Mouse (Mus musculus) forebrain, embryonic 14.5 days (tissue): ENCODE data around the gene Ugdh. TPM values are rescaled to one million over a fixed set of nuclear protein-coding genes. Genes with fewer than 3 reads are reported as not detected.

Experiments
- ATAC-seq: fragments of 200-750 bp; cut with Nextera tagmentation; 2 replicates; pipeline ENCODE4 v1.8.0; 2017; ENCODE audit warnings: mild to moderate bottlenecking, moderate library complexity
- DNase-seq: peaks from one replicate; pipeline ENCODE4 v3.0.0-alpha.2; 2015; ENCODE audit warnings: low spot score
- H3K27ac ChIP-seq: fragments of 300-500 bp; sonication (generic); 2 replicates; pipeline ENCODE4 v1.5.1; 2014; ENCODE audit warnings: low read depth, mild to moderate bottlenecking, control low read depth, low read length, moderate library complexity
- H3K27me3 ChIP-seq: fragments of 300-500 bp; sonication (generic); replicated peaks from 2 replicates; pipeline ENCODE4 v1.6.1; 2014; ENCODE audit warnings: low read length, control low read depth, mixed read lengths; ENCODE audit not compliant: control insufficient read depth, insufficient read depth
- H3K36me3 ChIP-seq: fragments of 300-500 bp; sonication (generic); 2 replicates; pipeline ENCODE4 v1.6.1; 2014; ENCODE audit warnings: low read length, control low read depth; ENCODE audit not compliant: control insufficient read depth, insufficient read depth
- H3K4me1 ChIP-seq: fragments of 300-500 bp; sonication (generic); 2 replicates; pipeline ENCODE4 v1.6.1; 2014; ENCODE audit warnings: antibody characterized with exemption, low read length, control low read depth; ENCODE audit not compliant: control insufficient read depth, insufficient read depth
- H3K4me2 ChIP-seq: fragments of 300-500 bp; sonication (generic); 2 replicates; pipeline ENCODE4 v1.6.1; 2014; ENCODE audit warnings: mild to moderate bottlenecking, control low read depth, low read length
- H3K4me3 ChIP-seq: fragments of 300-500 bp; sonication (generic); 2 replicates; pipeline ENCODE4 v1.5.1; 2014; ENCODE audit warnings: low read depth, low read length, control low read depth
- H3K9ac ChIP-seq: fragments of 300-500 bp; sonication (generic); 2 replicates; pipeline ENCODE4 v1.6.1; 2014; ENCODE audit warnings: mild to moderate bottlenecking, low read length, control low read depth, moderate library complexity
- H3K9me3 ChIP-seq: fragments of 300-500 bp; sonication (generic); replicated peaks from 2 replicates; pipeline ENCODE4 v1.6.1; 2016; ENCODE audit warnings: low read length, control low read depth, mixed read lengths; ENCODE audit not compliant: control insufficient read depth
- WGBS: fragments of 180-500 bp; shearing (Covaris S2); extraction: QIAGEN DNeasy Blood & Tissue Kit; methylation state at CpG from one replicate; pipeline ENCODE4 v1.1.7; 2014; 5-methylcytosine and 5-hydroxymethylcytosine counted together
- polyA plus RNA-seq: library from polyadenylated mRNA; unstranded; fragments of >200 nt; fragmentation: Nextera tagmentation; extraction: Ambion mirVana; gene quantifications from 2 replicates; pipeline ENCODE4 v1.2.1, GENCODE M21; 2014

Gene Ugdh
- polyA plus RNA-seq, 1 experiment from 2014 or later, result 51.1 TPM

- H3K4me1 ChIP-seq, result no peaks in the 10 kb centered on the region
- H3K9ac ChIP-seq, result no peak overlapping the region
- H3K27ac ChIP-seq, result no peak overlapping the region
- no peak overlapping the region for H3K4me3 ChIP-seq
- H3K9me3 ChIP-seq, result no peaks in the 10 kb centered on the region
- peaks cover 9% of the 10 kb centered on the region for H3K36me3 ChIP-seq
- DNase-seq (no peak), ATAC-seq (no peak)
- H3K4me2 ChIP-seq, result no peak overlapping the region
- 90% methylated on average over 14 of the region's 14 CpGs for WGBS
- H3K27me3 ChIP-seq, result no peaks in the 10 kb centered on the region
Measured at GRCm38 (mm10) chr5:65460361-65460760, 24.6 kb upstream of the Ugdh start.

GRCm38 (mm10) chr5:65459454-65459853 is 23.7 kb upstream of the Ugdh start:
- ATAC-seq, result no peak
- no peak overlapping the region for H3K27ac ChIP-seq
- no peak overlapping the region for H3K4me3 ChIP-seq
- no peaks in the 10 kb centered on the region for H3K9me3 ChIP-seq
- H3K4me1 ChIP-seq, result no peaks in the 10 kb centered on the region
- no peak overlapping the region for H3K9ac ChIP-seq
- H3K27me3 ChIP-seq, result no peaks in the 10 kb centered on the region
- WGBS, result 91% methylated on average over 3 of the region's 3 CpGs
- no peak for DNase-seq
- H3K4me2 ChIP-seq, result no peak overlapping the region
- H3K36me3 ChIP-seq, result peaks cover 9% of the 10 kb centered on the region; the same call in 1 of the 2 replicates

- Histone ChIP-seq H3K27ac (no peak overlapping the region), H3K36me3 (peaks cover 9% of the 10 kb centered on the region; the same call in 1 of the 2 replicates), H3K9ac (no peak overlapping the region), H3K4me1 (no peaks in the 10 kb centered on the region), H3K9me3 (no peaks in the 10 kb centered on the region), H3K4me3 (no peak overlapping the region), H3K4me2 (no peak overlapping the region), H3K27me3 (no peaks in the 10 kb centered on the region)
- ATAC-seq (no peak), DNase-seq (no peak)
- 81% methylated on average over 5 of the region's 5 CpGs for WGBS
Measured at GRCm38 (mm10) chr5:65457846-65458245, 22.1 kb upstream of the Ugdh start.

GRCm38 (mm10) chr5:65457086-65457827 is 21.5 kb upstream of the Ugdh start:
- H3K9ac ChIP-seq, result no peak overlapping the region
- DNase-seq, result no peak
- no peaks in the 10 kb centered on the region for H3K9me3 ChIP-seq
- ATAC-seq, result no peak
- H3K36me3 ChIP-seq, result peaks cover 9% of the 10 kb centered on the region; the same call in 1 of the 2 replicates
- no peak overlapping the region for H3K4me3 ChIP-seq
- 73% methylated on average over 7 of the region's 7 CpGs for WGBS
- H3K27ac ChIP-seq, result no peak overlapping the region
- H3K4me2 ChIP-seq, result no peak overlapping the region
- no peaks in the 10 kb centered on the region for H3K4me1 ChIP-seq
- no peaks in the 10 kb centered on the region for H3K27me3 ChIP-seq

- Histone ChIP-seq H3K9me3 (no peaks in the 10 kb centered on the region), H3K9ac (no peak overlapping the region), H3K27me3 (no peaks in the 10 kb centered on the region), H3K4me3 (no peak overlapping the region), H3K4me2 (no peak overlapping the region), H3K36me3 (peaks cover 5% of the 10 kb centered on the region; the same call in 1 of the 2 replicates), H3K27ac (no peak overlapping the region), H3K4me1 (no peaks in the 10 kb centered on the region)
- 88% methylated on average over 5 of the region's 5 CpGs for WGBS
- no peak for DNase-seq
- no peak for ATAC-seq
Measured at GRCm38 (mm10) chr5:65454771-65455170, 19.0 kb upstream of the Ugdh start.

- Histone ChIP-seq H3K27ac (no peak overlapping the region), H3K36me3 (peaks cover 16% of the 10 kb centered on the region; the same call in 1 of the 2 replicates), H3K9me3 (no peaks in the 10 kb centered on the region), H3K9ac (no peak overlapping the region), H3K27me3 (no peaks in the 10 kb centered on the region), H3K4me2 (no peak overlapping the region), H3K4me3 (no peak overlapping the region), H3K4me1 (no peaks in the 10 kb centered on the region)
- whole genome bisulfite sequencing, result 84% methylated on average over 4 of the region's 4 CpGs
- ATAC-seq, result no peak
- no peak for DNase-seq
Measured at GRCm38 (mm10) chr5:65448941-65449340, 13.2 kb upstream of the Ugdh start.

- no peak overlapping the region for H3K4me2 ChIP-seq
- H3K27me3 ChIP-seq, result no peaks in the 10 kb centered on the region
- DNase-seq, result no peak
- H3K36me3 ChIP-seq, result peaks cover 16% of the 10 kb centered on the region; the same call in 1 of the 2 replicates
- H3K9ac ChIP-seq, result no peak overlapping the region
- H3K27ac ChIP-seq, result no peak overlapping the region
- WGBS, result 81% methylated on average over 2 of the region's 2 CpGs
- no peak for ATAC-seq
- H3K4me1 ChIP-seq, result no peaks in the 10 kb centered on the region
- H3K9me3 ChIP-seq, result no peaks in the 10 kb centered on the region
- H3K4me3 ChIP-seq, result no peak overlapping the region
Measured at GRCm38 (mm10) chr5:65447826-65448225, 12.1 kb upstream of the Ugdh start.

- Histone ChIP-seq H3K4me1 (no peaks in the 10 kb centered on the region), H3K4me3 (no peak overlapping the region), H3K4me2 (no peak overlapping the region), H3K27ac (no peak overlapping the region), H3K36me3 (peaks cover 16% of the 10 kb centered on the region; the same call in 1 of the 2 replicates), H3K9ac (no peak overlapping the region), H3K27me3 (no peaks in the 10 kb centered on the region), H3K9me3 (no peaks in the 10 kb centered on the region)
- 79% methylated on average over 2 of the region's 2 CpGs for WGBS
- no peak for DNase-seq
- no peak for ATAC-seq
Measured at GRCm38 (mm10) chr5:65446756-65447155, 11.0 kb upstream of the Ugdh start.

GRCm38 (mm10) chr5:65444981-65445380 is 9.2 kb upstream of the Ugdh start:
- WGBS, result 89% methylated on average over 2 of the region's 6 CpGs
- no peak overlapping the region for H3K4me2 ChIP-seq
- H3K4me3 ChIP-seq, result no peak overlapping the region
- no peak overlapping the region for H3K27ac ChIP-seq
- no peak for DNase-seq
- H3K36me3 ChIP-seq, result peaks cover 11% of the 10 kb centered on the region; the same call in 1 of the 2 replicates
- no peaks in the 10 kb centered on the region for H3K4me1 ChIP-seq
- H3K9ac ChIP-seq, result no peak overlapping the region
- no peaks in the 10 kb centered on the region for H3K27me3 ChIP-seq
- H3K9me3 ChIP-seq, result no peaks in the 10 kb centered on the region
- no peak for ATAC-seq
